Mouse (Mus musculus) cortical plate, adult 2 months (tissue): ENCODE measurements around the gene Ccdc92b.

ENCODE experiments used
- CTCF ChIP-seq: fragments of 200-500 bp; IDR thresholded peaks from 2 replicates; pipeline ENCODE4 v1.5.1; 2011; ENCODE audit warnings: mild to moderate bottlenecking, control low read depth, low read length; ENCODE audit not compliant: insufficient read depth; ENCODE audit errors: extremely low read depth
- POLR2A ChIP-seq: fragments of 200-500 bp; IDR thresholded peaks from 2 replicates; pipeline ENCODE4 v1.6.1; 2011; ENCODE audit warnings: mild to moderate bottlenecking, low read length, control low read depth; ENCODE audit not compliant: insufficient read depth; ENCODE audit errors: extremely low read depth

DNA sequence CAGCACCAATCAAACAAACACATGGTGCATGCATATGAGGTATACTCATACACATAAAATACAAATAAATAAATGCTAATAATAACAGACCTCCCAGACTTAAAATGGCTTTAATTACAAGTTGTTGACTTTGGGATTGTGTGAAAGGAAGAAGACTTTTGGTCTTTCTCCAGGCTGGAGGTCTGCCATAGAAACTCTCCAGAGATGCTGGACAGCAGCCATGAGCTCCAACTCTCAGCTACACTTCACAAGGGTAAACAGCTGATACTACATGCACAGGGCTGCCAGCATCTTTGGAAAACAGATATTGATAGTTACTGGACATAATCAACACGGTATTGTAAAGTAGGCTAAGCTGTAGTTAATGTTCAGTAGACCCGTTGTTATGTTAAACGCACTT lies 27.2 kb upstream of the Ccdc92b start:
- TF ChIP-seq POLR2A (no peak), CTCF (no peak)
